Mouse (Mus musculus): ENCODE results near the gene Tsks. TPM values are rescaled to one million over a fixed set of nuclear protein-coding genes. Genes with fewer than 3 reads are reported as not detected.
A peak's percentile ranks its signal among the peaks of the same experiment; 100 is the strongest.

Tsks gene
- polyA plus RNA-seq, 1 experiment from 2014 or later: 0.13 TPM

DNA sequence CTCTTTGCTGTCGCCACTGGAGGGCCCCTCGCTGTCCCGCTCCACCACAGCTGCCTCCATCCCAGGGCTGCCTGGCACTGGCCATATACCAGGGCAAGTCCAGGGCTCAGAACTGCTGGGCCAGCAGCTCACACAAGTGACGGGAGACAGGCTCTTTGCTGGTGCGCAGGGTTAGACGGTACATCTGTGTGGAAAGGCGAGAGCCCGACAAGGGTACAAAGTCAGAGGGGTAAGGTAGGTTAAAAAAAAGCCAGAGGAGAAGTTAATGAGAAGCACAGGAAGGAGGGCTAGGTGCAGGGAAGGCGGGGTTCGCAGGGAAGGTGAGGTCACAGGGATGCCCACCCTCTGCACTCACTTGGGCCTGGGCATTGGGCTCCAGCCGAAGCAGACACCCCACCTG lies 42.4 kb upstream of the Tsks start:
- Histone ChIP-seq H3K9me3 (replicated peaks; ENCODE audit: low read length) (no peaks in the 10 kb centered on the region), H3K4me3 (replicated peaks; ENCODE audit: low read depth, low read length) (no peak overlapping the region), H3K27me3 (ENCODE audit: insufficient read depth, low read length) (no peaks in the 10 kb centered on the region), H3K4me1 (replicated peaks; ENCODE audit: insufficient read depth, low read length) (peaks cover 25% of the 10 kb centered on the region), H3K9ac (ENCODE audit: low read depth, low read length) (no peak overlapping the region), H3K27ac (peak overlapping the region; percentile 70), H3K4me2 (ENCODE audit: low read length) (no peak overlapping the region), H3K36me3 (ENCODE audit: insufficient read depth, low read length) (peaks cover 25% of the 10 kb centered on the region)
- DNase-seq (ENCODE audit: low spot score) (no peak), ATAC-seq (replicated peaks; ENCODE audit: low FRiP score, low read depth) (peak; percentile 40)
- no peak for TF ChIP-seq CTCF (IDR thresholded peaks at IDR 0.05; ENCODE audit: low read depth)
- WGBS: 79% methylated on average over 11 of the region's 11 CpGs

- Histone ChIP-seq H3K36me3 (ENCODE audit: insufficient read depth, low read length) (peaks cover 31% of the 10 kb centered on the region), H3K4me2 (ENCODE audit: low read length) (peak overlapping the region; percentile 58), H3K27ac (peak overlapping the region; percentile 70), H3K4me3 (replicated peaks; ENCODE audit: low read depth, low read length) (peak overlapping the region; percentile 23), H3K9me3 (replicated peaks; ENCODE audit: low read length) (no peaks in the 10 kb centered on the region), H3K4me1 (replicated peaks; ENCODE audit: insufficient read depth, low read length) (peaks cover 25% of the 10 kb centered on the region), H3K9ac (ENCODE audit: low read depth, low read length) (peak overlapping the region; percentile 37; the same call in 1 of the 2 replicates), H3K27me3 (ENCODE audit: insufficient read depth, low read length) (no peaks in the 10 kb centered on the region)
- DNase-seq (ENCODE audit: low spot score) (peak; percentile 83), ATAC-seq (replicated peaks; ENCODE audit: low FRiP score, low read depth) (peak; percentile 42)
- WGBS: 21% methylated on average over 21 of the region's 21 CpGs
- peak; percentile 57 for TF ChIP-seq CTCF (IDR thresholded peaks at IDR 0.05; ENCODE audit: low read depth)
These were observed 41.7 kb upstream of the Tsks start for GRCm38 (mm10) chr7:44901230-44901722.

GRCm38 (mm10) chr7:44905430-44905829 lies 37.6 kb upstream of the Tsks start:
- no peak for TF ChIP-seq CTCF (IDR thresholded peaks at IDR 0.05; ENCODE audit: low read depth)
- 86% methylated on average over 20 of the region's 20 CpGs for WGBS
- Histone ChIP-seq H3K9me3 (replicated peaks; ENCODE audit: low read length) (no peaks in the 10 kb centered on the region), H3K4me1 (replicated peaks; ENCODE audit: insufficient read depth, low read length) (peaks cover 9% of the 10 kb centered on the region; the same call in 1 of the 2 replicates), H3K4me3 (replicated peaks; ENCODE audit: low read depth, low read length) (no peak overlapping the region), H3K27me3 (ENCODE audit: insufficient read depth, low read length) (no peaks in the 10 kb centered on the region), H3K27ac (no peak overlapping the region), H3K9ac (ENCODE audit: low read depth, low read length) (no peak overlapping the region), H3K36me3 (ENCODE audit: insufficient read depth, low read length) (peaks cover 72% of the 10 kb centered on the region), H3K4me2 (ENCODE audit: low read length) (no peak overlapping the region)
- DNase-seq (ENCODE audit: low spot score) (no peak), ATAC-seq (replicated peaks; ENCODE audit: low FRiP score, low read depth) (no peak)

DNA sequence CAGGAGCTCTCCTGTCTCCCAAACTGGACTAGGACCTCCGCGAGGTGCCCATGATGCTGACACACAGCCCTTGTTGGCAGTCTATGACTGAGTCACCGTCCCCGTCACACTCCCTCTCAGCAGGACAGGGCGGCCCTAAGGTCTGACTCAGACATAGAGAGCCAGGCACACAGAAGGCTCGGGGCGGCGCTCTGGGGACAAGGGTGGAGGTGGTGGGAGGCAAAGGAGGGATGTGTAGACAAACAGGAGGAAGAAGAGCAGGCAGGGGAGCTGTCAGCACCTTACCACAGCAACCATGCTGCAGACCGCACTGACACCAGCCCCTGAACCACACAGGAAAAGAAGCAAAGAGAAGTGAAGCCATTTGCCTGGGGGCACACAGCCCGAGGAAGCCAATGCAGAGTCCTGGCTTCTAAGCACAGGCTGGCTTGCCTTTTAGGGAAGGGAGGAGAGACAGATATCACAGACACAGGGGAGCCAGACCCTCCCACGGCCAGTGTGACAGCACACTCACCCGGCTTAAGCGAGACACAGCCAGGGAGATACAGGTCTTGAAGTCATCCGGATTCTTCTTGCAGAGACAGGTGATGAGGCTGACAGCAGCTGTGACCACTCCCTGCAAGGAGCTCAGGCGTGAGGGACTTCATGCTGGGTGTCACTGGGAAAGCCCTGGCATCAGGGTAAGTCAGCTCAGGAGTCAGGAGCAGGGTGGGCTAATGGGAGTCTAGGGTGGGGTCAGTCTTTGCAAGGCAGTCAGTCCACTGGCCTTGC lies 34.1 kb upstream of the Tsks start:
- peaks cover 84% of the 10 kb centered on the region for H3K36me3 ChIP-seq (ENCODE audit: insufficient read depth, low read length)
- DNase-seq (ENCODE audit: low spot score) (no peak), ATAC-seq (replicated peaks; ENCODE audit: low FRiP score, low read depth) (no peak)
- H3K4me2 ChIP-seq (ENCODE audit: low read length): no peak overlapping the region
- H3K27me3 ChIP-seq (ENCODE audit: insufficient read depth, low read length): no peaks in the 10 kb centered on the region
- 84% methylated on average over 15 of the region's 15 CpGs for WGBS
- no peak for TF ChIP-seq CTCF (IDR thresholded peaks at IDR 0.05; ENCODE audit: low read depth)
- H3K9me3 ChIP-seq (replicated peaks; ENCODE audit: low read length): no peaks in the 10 kb centered on the region
- H3K9ac ChIP-seq (ENCODE audit: low read depth, low read length): no peak overlapping the region
- H3K27ac ChIP-seq: no peak overlapping the region
- no peak overlapping the region for H3K4me3 ChIP-seq (replicated peaks; ENCODE audit: low read depth, low read length)
- H3K4me1 ChIP-seq (replicated peaks; ENCODE audit: insufficient read depth, low read length): no peaks in the 10 kb centered on the region

DNA sequence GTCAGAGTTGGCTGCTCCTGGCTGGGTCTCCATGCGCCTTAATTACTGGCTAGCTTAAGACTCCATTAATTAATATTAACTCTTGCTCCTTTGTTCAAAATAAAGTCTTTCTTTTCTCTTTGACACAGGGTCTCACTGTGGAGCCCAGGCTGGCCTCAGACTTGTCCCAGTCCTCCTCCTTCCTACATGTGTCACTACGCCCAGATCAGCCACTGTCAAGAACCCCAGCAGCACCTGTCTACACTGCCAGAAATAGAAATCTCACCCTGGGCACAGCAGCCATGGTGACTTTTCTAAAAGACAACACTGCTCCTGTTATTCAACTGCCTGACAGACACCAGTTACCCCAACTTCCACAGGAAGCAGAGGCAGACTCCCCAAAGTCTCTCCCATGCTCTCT lies 28.6 kb upstream of the Tsks start:
- H3K4me2 ChIP-seq (ENCODE audit: low read length): no peak overlapping the region
- H3K9me3 ChIP-seq (replicated peaks; ENCODE audit: low read length): no peaks in the 10 kb centered on the region
- H3K27me3 ChIP-seq (ENCODE audit: insufficient read depth, low read length): no peaks in the 10 kb centered on the region
- H3K36me3 ChIP-seq (ENCODE audit: insufficient read depth, low read length): peaks cover 51% of the 10 kb centered on the region
- no peak overlapping the region for H3K4me3 ChIP-seq (replicated peaks; ENCODE audit: low read depth, low read length)
- H3K27ac ChIP-seq: no peak overlapping the region
- no peak for DNase-seq (ENCODE audit: low spot score)
- WGBS: 84% methylated on average over 2 of the region's 2 CpGs
- no peaks in the 10 kb centered on the region for H3K4me1 ChIP-seq (replicated peaks; ENCODE audit: insufficient read depth, low read length)
- no peak for ATAC-seq (replicated peaks; ENCODE audit: low FRiP score, low read depth)
- H3K9ac ChIP-seq (ENCODE audit: low read depth, low read length): no peak overlapping the region
- no peak for TF ChIP-seq CTCF (IDR thresholded peaks at IDR 0.05; ENCODE audit: low read depth)

GRCm38 (mm10) chr7:44915314-44915713 lies 27.7 kb upstream of the Tsks start:
- H3K9me3 ChIP-seq (replicated peaks; ENCODE audit: low read length): no peaks in the 10 kb centered on the region
- peaks cover 45% of the 10 kb centered on the region for H3K36me3 ChIP-seq (ENCODE audit: insufficient read depth, low read length)
- H3K4me2 ChIP-seq (ENCODE audit: low read length): no peak overlapping the region
- TF ChIP-seq CTCF (IDR thresholded peaks at IDR 0.05; ENCODE audit: low read depth): no peak
- H3K27me3 ChIP-seq (ENCODE audit: insufficient read depth, low read length): no peaks in the 10 kb centered on the region
- no peak overlapping the region for H3K9ac ChIP-seq (ENCODE audit: low read depth, low read length)
- WGBS: 90% methylated on average over 9 of the region's 9 CpGs
- no peak overlapping the region for H3K4me3 ChIP-seq (replicated peaks; ENCODE audit: low read depth, low read length)
- H3K27ac ChIP-seq: no peak overlapping the region
- ATAC-seq (replicated peaks; ENCODE audit: low FRiP score, low read depth) (no peak), DNase-seq (ENCODE audit: low spot score) (no peak)
- no peaks in the 10 kb centered on the region for H3K4me1 ChIP-seq (replicated peaks; ENCODE audit: insufficient read depth, low read length)

Data from kidney, postnatal 0 days (tissue).